Mouse (Mus musculus) thymus, postnatal 4 days (tissue): ENCODE data around the gene Gcsh.

Experiments
- DNase-seq: peaks from one replicate; pipeline ENCODE4 v3.0.0; 2021

Gcsh gene

DNA sequence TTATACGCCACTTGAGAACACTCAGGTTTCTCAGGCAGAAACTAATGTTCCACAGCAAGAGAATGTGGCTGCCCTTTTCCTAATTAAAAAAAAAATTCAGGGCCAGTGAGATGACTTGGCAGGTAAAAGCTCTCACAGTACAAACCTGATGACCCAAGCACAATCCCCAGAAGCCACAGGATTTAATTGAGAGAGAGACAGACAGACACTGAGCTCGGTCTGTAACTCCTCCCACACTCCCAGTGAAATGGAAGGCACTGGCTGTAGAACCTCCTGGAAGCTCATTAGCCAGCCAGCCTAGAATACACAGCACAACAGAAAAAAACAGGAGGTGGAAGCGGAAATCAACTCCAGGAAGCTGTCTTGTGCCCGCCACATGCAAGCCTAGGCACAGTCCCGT is 17.7 kb downstream of the Gcsh start:
- no peak for DNase-seq

- DNase-seq = no peak
Observed at GRCm38 (mm10) chr8:116975066-116975465, 18.3 kb downstream of the Gcsh start.

GRCm38 (mm10) chr8:116969531-116969930 is 23.8 kb downstream of the Gcsh start:
- DNase-seq = no peak

- DNase-seq = no peak
Observed at GRCm38 (mm10) chr8:116954415-116954814, 38.9 kb downstream of the Gcsh start.

GRCm38 (mm10) chr8:116952428-116952827 is 40.9 kb downstream of the Gcsh start:
- peak; percentile 78 for DNase-seq

DNA sequence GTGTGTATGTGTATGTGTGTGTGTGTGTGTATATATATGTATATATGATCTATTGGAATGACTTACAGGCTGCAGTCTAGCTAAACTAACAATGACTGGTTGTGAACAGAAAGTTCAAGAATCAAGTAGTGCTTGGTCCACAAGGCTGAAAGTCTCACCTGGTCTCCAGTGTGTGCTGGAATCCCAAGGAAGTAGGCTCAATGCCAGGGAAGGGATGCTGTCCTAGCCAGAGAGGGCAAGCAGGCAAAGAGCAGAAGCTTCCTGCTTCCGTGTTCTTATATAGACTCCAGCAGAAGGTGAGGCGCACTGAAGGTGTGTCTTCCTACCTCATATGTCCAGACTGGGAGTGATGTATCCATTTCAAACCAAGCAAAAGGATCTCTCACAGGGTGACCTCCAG is 41.6 kb downstream of the Gcsh start:
- no peak for DNase-seq

GRCm38 (mm10) chr8:116951369-116951768 is 42.0 kb downstream of the Gcsh start:
- DNase-seq = no peak

- no peak for DNase-seq
Observed at GRCm38 (mm10) chr8:116947589-116947988, 45.7 kb downstream of the Gcsh start.

GRCm38 (mm10) chr8:116946851-116947250 is 46.5 kb downstream of the Gcsh start:
- no peak for DNase-seq

DNA sequence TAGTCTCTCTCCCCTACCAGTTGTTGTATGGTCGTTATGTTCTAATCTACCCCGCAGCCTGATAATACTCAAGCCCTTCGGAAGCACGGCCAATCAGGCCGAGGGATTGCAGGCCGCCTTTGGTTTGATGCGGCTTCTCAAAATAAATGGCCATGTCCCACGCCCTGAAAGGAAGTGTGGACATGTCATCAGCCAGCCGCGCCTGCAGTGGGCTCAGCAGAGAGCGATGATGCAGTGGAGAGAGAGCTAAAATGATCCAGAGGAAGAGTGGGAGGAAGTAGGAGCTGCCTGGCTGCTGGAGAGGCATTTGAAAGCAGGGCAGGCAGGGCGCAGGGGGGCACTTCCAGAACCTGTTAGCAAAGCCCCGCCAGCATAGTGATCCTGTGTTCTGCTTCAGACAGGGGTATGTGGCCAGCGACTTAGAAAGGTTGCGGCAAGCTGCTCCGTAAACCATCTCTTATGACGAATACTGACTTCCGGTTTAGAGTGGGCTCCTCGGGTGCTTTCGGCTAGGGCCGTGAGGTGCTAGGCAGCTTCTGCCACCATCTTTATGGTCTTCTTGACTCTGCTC is 47.0 kb downstream of the Gcsh start:
- peak; percentile 37 for DNase-seq

DNA sequence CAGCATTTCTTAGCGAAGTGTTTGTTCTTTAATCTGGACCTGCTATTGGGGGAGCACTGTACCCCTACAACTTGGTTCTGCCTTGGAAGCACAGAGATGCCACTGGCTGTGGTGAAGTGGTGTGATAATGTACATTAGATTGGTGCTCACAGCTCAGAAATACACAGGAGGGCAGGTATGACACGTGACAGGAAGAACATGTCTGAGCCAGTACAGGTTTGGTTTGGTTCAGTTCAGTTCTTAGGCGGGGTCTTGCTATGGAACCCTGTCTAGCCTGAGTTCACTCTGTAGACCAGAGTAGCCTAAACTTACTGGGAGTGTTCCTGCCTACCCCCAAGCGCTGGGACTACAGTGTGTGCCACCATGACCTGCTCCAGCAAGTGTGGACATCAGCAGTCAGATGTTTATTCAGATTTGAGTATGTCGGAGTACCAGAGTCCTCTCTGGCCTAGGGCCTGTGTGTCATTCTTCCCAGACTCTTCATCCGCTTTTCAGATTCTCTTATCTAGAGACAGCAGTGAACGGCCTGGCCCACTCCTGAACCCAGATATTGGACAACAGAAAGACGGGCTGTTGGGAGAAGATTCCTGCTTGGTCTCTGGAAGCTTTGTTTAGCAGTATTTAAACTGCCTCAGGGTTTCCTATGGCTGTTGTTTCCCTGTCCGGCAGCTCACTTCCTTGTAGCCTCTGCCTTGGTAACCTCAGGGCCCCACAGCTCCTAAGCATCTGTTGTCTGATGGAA is 48.0 kb downstream of the Gcsh start:
- DNase-seq = no peak

GRCm38 (mm10) chr8:116944385-116944696 is 49.0 kb downstream of the Gcsh start:
- DNase-seq = no peak

DNA sequence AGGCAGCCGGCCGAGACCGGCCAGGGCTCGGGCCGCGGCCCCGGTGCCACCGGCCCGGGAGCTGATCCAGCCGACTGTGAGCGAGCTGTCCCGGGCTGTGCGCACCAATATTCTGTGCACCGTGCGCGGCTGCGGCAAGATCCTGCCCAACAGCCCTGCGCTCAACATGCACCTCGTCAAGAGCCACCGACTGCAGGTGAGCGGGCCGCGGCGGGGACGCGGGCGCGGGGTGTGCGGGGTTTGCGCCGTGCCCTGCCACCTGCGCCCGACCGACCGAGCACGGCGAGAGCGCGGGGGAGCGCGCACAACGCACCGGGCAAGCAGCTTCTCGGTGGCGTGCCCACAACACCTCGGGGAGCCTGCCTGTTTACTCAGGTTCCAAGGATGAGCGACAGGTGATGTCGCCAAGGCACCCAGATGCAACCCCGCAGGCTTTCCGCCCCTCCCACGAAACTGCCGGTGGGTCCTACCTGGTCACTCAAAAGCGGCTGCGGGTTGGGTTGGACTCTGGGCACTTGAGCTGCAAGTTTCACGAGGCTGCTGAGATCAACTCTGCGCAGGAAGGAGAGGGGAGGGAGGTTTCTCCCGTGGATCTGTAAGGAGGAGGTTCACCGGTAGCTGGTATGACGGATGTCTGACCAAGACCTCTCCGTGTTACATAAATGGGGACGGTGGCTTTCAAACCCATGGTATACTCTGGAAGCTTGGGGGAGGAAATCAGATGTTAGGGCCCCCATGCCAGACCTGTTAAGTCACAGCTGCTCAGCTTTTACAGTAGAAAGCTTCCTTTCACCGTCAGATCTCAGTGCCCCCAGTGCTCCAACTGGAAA is 49.6 kb downstream of the Gcsh start:
- DNase-seq = peak; percentile 59

- peak; percentile 90 for DNase-seq
Observed at GRCm38 (mm10) chr8:116943161-116943554, 50.2 kb downstream of the Gcsh start, which contains the start of gene Atmin. Gene Atmin (plus strand): TSS chr8:116943393.

DNA sequence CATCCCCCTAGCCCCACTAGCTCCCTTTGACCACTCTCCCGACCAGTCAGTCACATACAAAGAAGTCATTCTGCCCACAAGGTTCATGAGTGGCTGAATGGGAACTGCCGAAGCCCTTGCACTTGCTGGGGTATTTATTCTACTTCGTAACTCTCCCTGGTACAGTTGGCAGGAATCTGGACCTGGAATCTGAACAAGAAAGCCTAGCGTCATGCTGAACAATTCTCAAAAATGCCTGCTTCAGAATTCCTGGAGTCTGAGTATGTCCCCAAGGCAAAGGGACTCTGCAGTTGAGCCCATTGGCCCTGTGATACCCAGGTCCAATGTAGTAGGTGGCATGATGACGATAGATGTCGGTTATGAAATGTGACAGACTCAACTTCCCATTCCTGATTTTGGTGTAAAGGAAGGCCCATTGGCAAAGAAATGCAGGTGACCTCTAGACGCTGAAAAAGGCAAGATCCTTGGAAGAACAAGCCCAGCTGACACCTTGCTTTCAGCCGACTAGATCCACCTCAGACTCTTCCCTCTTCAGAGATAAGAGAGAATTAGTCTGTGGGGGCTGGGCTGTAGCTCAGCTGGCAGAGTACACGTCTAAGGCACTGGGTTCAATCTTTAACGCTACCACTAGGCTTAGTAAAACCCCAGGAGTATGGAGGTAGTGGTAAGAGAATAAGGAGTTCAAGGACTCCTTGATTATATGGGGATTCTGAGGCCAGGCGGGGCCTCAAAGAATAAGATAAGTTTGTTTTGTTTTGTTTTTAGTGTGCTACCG is 50.9 kb downstream of the Gcsh start:
- DNase-seq = no peak

DNA sequence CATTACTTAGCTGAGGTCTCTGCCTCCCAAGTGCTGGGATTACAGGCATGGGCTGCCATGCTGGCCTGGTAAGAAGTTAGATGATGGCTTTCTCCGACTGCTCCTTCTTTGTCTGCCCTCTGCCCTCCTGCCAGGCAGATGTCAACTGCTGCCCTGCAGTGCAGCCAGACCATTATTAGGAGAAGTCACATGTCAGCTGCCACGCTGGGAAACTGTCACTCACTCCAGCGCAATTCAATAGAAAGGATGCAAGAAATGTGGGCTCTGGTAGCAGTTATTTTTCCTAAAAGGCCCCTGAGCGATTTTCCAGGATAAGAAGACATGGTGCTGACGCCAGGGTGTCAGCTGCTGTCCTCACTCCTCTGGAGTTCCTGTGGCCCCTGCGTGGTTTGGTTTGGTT is 57.8 kb downstream of the Gcsh start:
- no peak for DNase-seq

DNA sequence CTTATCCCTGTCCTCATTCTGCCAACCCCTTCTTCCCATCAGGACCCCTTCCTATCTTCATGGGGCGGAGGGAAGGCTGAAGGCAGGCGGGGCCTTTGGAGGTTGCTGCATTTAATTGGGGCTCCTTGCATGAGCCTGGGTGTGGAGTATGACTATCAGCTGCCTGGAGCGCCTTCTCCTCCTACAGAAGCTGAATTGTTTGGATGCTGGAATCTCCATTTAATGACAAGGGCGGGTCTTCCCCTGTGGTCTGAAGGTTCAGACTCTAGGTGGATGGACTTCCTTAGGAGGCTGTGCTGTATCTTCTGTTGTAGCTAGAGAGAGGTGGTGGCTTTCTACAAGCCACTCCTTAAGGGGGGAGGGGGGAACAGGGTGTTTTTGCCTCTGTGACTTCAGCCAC is 58.4 kb downstream of the Gcsh start:
- DNase-seq = no peak
